Mouse (Mus musculus) yolk sac, embryonic 10.5 days (tissue): ENCODE measurements at regions not wholly inside any gene's neighbourhood (a gene's known extent, or its start where the extent isn't known, plus 50 kb on each side); places are given as distances from the start of the nearest gene placed in this dataset.

Experiments used
- DNase-seq: peaks from one replicate; pipeline ENCODE4 v3.0.0-alpha.2; 2017; ENCODE audit warnings: low spot score

DNA sequence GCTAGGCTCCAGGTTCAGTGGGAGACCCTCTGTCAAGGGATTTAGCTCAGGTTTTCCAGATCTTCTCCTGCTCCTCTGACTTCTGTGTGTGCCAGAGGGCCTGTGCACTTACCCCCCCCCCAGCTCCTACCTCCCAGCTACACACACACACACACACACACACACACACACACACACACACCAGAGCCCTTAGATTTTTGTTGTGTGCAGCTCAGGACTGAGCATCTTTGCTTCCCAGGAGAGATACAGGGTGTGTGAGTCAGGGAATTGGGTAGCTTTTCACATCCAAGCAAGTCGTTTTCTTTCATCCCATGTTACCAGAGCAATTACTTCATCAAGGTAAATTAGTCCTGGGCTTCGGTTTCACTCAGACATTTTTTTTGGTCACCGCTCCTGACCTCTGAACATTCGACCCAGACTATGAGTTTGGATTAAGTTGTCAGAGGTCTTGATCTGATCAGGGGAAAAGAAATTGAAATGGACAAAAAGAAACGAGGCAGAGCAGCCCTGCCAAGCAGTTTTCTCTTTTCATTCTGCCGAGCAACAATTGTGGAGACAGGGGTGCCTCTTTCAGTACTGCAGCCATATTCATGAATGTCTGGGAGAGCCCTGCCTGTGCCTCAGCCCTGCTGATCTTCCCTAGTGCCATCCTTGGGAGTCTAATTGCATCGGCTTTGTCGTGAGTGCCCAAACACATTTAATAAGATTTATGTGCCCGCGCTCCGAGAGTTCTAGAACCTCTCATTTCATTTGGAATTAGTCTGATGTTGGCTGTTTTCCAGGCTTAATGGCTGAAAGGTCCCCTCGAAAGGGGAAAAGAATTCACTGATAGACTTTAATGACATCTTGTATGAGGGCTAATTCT, 241.3 kb downstream of the 1500009L16Rik start:
- DNase-seq, result no peak

- DNase-seq, result peak; percentile 15
Observed at GRCm38 (mm10) chr10:83964838-83965237, 242.2 kb downstream of the 1500009L16Rik start.

DNA sequence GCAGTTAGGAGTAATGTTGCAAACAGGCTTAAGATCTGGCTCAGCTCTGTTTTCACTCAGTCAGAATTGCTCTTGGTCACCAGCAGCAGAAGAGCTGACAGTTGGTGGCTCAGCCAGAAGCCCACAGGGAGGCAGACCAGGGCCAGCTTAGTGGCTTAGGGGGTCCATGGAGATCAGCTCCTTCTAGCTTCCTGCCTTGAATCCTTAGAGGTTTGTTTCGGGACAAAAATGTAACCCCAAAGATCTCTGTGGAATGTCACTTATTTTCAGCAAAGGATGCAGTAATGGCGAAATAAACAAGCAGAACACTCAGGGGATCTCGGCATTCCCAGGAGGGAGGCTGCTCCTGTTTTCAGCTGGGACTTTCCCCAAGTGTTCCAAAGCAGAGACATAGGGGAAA, 247.8 kb downstream of the 1500009L16Rik start:
- DNase-seq, result no peak

- no peak for DNase-seq
Observed at GRCm38 (mm10) chr10:83974548-83974947, 251.9 kb downstream of the 1500009L16Rik start.

DNA sequence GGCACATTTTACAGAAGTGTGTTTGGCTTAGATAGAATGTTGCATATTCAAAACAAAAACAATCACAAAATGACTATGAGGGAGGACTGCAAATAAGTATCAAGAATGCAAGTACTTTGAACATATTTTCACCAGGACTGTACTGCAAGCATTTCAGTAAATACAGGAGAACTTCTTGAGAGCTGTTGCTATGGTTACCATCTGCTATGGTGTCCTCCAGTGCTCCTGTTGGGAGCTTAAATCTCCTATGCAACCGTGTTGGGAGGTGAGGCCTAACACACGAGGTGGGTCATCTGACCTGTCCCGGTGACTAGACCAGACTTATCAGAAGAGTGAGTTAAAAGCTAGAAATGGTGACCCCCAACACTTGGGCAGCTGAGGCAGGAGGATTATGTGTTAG, 253.9 kb downstream of the 1500009L16Rik start:
- DNase-seq, result no peak

GRCm38 (mm10) chr10:83979930-83980329, 257.3 kb downstream of the 1500009L16Rik start:
- DNase-seq, result no peak

GRCm38 (mm10) chr10:83984697-83985415, 262.2 kb downstream of the 1500009L16Rik start:
- no peak for DNase-seq

DNA sequence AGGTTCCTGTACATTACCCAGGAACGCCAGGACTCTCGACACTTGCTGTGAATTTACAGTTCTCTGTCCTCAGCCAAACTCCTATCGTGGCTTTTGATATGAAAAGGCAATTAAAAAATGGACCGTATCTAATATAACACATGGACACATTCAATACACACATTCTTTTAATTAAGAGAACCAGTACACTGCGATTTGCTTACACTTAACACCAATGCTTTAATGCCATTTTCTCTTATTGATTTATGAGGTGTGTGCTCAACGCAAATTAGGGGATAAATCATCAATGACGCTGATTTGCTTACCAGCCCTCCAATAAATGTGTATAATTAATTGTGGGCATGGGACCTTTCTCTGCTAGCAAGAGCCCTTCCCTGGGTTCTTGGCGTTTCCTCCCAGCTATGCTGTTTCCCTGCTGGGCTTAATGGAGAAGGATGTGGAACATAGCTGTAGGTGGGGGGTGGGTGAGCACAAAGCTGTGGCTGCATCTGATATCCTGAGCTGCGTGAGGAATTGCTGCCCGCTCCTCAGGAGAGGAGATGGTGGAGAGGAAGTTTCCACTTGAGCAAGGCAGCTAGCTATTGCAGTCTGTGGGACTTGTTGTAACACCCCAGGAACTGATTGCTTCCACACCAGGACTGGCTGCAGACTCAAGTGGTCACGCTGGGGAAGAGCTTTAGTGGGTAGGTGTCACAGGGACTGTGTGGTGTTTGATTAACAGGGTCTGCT, 270.1 kb downstream of the 1500009L16Rik start:
- peak; percentile 21 for DNase-seq

- DNase-seq, result no peak
Observed at GRCm38 (mm10) chr10:83995026-83995600, 272.4 kb downstream of the 1500009L16Rik start.

- peak; percentile 61 for DNase-seq
Observed at GRCm38 (mm10) chr10:83995913-83996312, 273.2 kb downstream of the 1500009L16Rik start.

GRCm38 (mm10) chr10:83996489-83996888, 273.8 kb downstream of the 1500009L16Rik start:
- DNase-seq, result no peak

DNA sequence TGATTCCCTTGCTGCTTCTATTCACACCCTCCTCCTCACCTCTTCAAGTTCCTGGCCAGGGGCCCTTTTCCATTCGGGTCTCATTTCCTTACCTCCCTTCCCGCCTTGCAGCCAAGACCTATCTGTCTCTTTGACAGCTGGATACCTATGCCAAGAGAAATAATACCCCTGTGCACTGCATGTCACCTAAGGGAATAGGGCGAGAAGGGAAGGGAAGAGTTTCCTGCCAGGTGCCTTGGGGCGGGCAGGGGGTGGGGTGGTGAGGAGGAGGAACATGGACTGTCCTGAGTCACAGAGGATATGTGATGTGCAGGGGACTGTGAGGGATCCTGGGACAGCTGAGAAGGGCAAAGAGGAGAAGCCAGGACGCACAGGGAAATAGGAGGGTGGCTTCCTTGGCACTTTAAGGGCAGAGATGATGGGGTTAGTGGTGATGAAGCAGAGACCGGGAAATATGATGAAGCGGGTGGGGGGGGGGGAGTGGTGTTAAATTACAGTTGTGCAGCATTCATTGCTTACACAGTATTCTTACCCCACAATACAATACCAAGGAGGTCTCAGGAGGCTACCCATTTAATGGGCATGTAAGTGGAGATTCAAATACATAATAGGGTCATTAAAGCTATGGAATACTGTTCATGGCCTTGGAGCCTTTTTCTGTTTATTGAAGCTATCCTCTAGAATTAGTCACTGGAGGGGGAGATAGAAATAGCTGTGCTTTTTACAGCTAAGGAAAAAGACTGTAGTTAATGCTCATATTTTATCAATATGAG, 278.0 kb downstream of the 1500009L16Rik start:
- DNase-seq, result no peak

- no peak for DNase-seq
Observed at GRCm38 (mm10) chr10:84002744-84003143, 280.1 kb downstream of the 1500009L16Rik start.

DNA sequence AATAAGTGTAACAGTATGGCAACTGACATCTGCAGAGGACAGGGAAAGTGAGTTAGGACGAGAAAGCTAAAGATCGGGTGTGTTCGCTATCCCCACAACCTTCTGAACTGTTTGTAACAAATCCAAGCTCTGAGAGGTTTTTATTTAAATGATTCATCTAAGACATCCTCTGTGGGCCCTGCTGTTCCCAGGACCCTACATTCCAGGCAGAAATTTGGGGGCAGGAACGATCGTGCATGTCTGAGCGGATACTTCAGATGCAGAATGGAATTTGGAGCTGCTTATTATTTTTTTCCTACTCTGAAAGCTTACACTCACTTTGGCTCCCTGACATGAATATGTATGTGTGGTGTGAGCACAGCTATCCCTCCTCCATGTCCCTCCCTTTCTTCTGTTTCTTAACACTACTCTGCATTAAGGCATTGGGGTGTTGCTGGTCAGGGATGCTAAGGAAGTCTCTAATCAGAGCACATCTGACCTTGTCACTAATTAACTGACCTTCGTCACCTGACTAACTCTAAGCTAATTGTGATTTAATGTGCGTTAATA, 281.0 kb downstream of the 1500009L16Rik start:
- no peak for DNase-seq

GRCm38 (mm10) chr10:84008923-84009322, 286.3 kb downstream of the 1500009L16Rik start:
- no peak for DNase-seq

- peak; percentile 28 for DNase-seq
Observed at GRCm38 (mm10) chr10:84019381-84019780, 296.7 kb downstream of the 1500009L16Rik start.

DNA sequence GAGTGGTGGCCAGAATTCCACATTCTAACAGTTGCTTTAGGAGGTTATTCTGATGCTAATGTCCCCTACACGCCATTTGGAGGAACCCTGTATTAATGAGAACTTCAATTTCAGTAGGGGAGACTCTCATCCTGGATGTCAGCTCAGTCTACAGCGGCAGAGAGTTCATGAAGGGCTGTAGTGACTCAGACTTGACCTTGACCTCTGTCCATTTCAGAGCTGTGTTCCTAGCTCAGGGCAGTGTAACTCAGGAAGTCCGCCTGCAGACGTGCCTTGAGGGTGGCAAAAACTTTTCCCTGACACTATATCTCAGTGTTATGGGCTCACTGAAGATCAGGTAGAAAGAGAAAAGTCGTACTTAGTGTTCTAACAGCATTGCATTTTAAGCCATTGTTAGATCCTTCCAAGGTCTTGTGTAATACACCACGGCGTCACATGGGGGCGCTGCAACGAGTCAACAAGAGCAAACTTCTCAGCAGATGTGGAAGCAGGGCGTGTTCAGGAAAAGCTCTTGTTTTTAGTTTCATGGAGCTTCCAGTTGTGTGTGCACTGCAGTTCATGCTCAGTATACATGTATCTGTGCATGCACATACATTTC, 297.5 kb downstream of the 1500009L16Rik start:
- DNase-seq, result no peak

DNA sequence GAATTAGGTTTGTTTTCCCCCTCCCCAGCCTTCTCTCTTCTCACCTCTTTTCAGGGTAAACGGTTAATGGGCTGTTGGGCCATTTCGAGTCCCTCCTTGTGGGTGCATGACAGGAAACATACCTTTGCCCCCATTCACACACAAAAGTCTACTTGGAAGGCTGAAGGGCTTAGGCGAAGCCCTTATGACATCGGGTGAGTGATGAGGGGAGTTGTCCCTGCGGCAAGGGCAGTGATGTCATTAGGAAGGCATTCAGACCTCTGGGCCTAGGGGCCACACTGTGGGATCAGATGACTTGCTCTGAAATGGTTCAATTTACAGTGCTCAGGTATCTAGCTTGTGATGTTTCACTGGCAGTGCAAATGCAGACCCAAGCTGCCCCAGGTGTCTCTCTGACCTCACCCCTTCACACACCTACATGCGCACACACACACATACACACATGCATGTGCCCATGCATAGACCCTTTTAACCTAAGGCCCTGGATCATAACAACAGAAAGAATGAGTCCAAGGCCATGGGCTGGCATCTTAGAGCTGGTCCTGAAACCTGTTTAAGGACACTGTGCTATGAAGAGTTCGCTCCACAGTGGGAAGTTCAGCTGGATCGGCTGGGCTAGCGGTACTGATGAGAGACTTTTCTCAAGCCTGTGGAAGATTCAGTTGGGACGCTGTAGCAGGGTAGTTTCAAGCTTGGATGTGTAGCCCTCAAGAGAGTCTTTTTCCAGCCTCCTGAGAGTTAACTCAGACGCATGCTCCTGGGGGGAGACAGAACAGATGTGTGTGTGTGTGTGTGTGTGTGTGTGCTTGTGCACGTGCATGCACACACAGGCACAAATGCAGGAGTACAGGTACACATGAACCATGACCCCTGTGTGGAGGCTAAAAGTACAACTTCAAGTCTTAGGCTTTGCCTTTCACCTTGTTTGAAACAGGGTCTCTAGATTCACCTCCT, 298.8 kb downstream of the 1500009L16Rik start:
- DNase-seq, result no peak

DNA sequence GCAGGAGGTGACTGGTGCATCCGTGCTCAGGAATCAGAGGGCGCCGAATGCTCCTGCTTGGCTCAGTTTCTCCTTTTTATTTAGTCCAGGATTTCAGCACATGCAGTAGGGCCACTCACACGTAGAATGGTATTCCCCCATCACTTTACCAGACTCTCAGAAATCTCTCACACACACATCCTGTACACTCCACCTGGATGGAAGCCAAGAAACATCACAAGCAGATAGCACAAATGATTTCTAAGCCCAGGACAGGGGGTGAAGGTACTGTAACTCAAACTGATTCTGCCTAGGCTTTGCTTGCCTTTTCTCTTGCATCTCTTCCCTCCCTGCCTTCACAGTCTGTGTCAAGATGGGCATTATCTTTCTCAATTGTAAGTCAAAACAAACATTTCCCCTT, 301.6 kb downstream of the 1500009L16Rik start:
- no peak for DNase-seq
